Comparison of ENCODE assay signal across 25 mouse cellular contexts in genomic region chr7:133762696-133763095, GRCm38 (mm10). TPM values are rescaled to one million over a fixed set of nuclear protein-coding genes. Genes with fewer than 3 reads are reported as not detected.
DNase-seq lines count a peak whose midpoint lies in the region; ATAC-seq and TF ChIP-seq lines count a peak whose summit lies in the region.
"Had no signal": no experiment of that assay in that cellular context is flagged by ENCODE, and none has a peak within 500 bp of the region (broad histone marks: within the 10 kb centered on the region; RNA-seq: fewer than 3 reads in every experiment).

No protein-coding gene starts in this region.

- H3K36me3 ChIP-seq in liver, embryonic 13.5 days, result peaks cover 6% of the 10 kb centered on the region; the same call in 1 of the 2 replicates
- H3K36me3 ChIP-seq in liver, postnatal 0 days (replicated peaks; ENCODE audit: insufficient read depth, low read length), result no peaks in the 10 kb centered on the region; the same call in none of the 2 replicates
- H3K36me3 ChIP-seq in stomach, postnatal 0 days (ENCODE audit: control insufficient read depth, insufficient read depth, low read length), result no peaks in the 10 kb centered on the region
- H3K36me3 ChIP-seq: forebrain, embryonic 15.5 days; heart, embryonic 10.5 days had no signal

- H3K4me3 ChIP-seq in gastrocnemius, adult 2 months, result no peak overlapping the region
- no peak overlapping the region for H3K4me3 ChIP-seq in liver, embryonic 13.5 days (replicated peaks)
- H3K4me3 ChIP-seq in liver, postnatal 0 days (ENCODE audit: low read depth, low read length), result no peak overlapping the region
- H3K4me3 ChIP-seq in stomach, postnatal 0 days (ENCODE audit: low read depth, low read length), result no peak overlapping the region
- H3K4me3 ChIP-seq: forebrain, embryonic 15.5 days; heart, embryonic 10.5 days; heart, embryonic 13.5 days had no signal

- TF ChIP-seq CTCF in gastrocnemius, adult 2 months (IDR thresholded peaks at IDR 0.05), result no peak
- no peak for TF ChIP-seq CTCF in liver, postnatal 0 days (IDR thresholded peaks at IDR 0.05; ENCODE audit: low read depth)
- no peak for TF ChIP-seq CTCF in stomach, postnatal 0 days (IDR thresholded peaks at IDR 0.05; ENCODE audit: low read depth)

- no peaks in the 10 kb centered on the region for H3K27me3 ChIP-seq in liver, embryonic 13.5 days
- H3K27me3 ChIP-seq in liver, postnatal 0 days (ENCODE audit: insufficient read depth, low read length), result no peaks in the 10 kb centered on the region
- no peaks in the 10 kb centered on the region for H3K27me3 ChIP-seq in stomach, postnatal 0 days (ENCODE audit: control insufficient read depth, insufficient read depth, low read length)
- H3K27me3 ChIP-seq: forebrain, embryonic 15.5 days; heart, embryonic 13.5 days had no signal

- ATAC-seq in liver, embryonic 13.5 days (ENCODE audit: low read depth), result peak; percentile 20; the same call in 1 of the 2 replicates
- no peak for ATAC-seq in liver, postnatal 0 days
- peak; percentile 73 for ATAC-seq in stomach, postnatal 0 days (ENCODE audit: low FRiP score, low TSS enrichment)
- ATAC-seq: activated CD4-positive, CD25-positive, alpha-beta regulatory T cell, adult 4 months; CD4-positive, CD25-positive, alpha-beta regulatory T cell, adult 4 months; forebrain, embryonic 15.5 days; hindbrain, postnatal 0 days; inflammation-experienced regulatory T-cells, adult 6 months had no signal

- peak overlapping the region; percentile 67 for H3K27ac ChIP-seq in gastrocnemius, adult 2 months
- no peak overlapping the region for H3K27ac ChIP-seq in liver, embryonic 13.5 days
- no peak overlapping the region for H3K27ac ChIP-seq in liver, postnatal 0 days (ENCODE audit: low read depth)
- H3K27ac ChIP-seq in stomach, postnatal 0 days (replicated peaks), result no peak overlapping the region; the same call in none of the 2 replicates
- H3K27ac ChIP-seq: forebrain, embryonic 15.5 days; heart, embryonic 10.5 days; heart, embryonic 13.5 days; hindbrain, embryonic 14.5 days; hindbrain, postnatal 0 days had no signal

- intact Hi-C loops in gastrocnemius, adult 2 months (cut with DNase I), result no loop called here
- intact Hi-C loops in gastrocnemius, postnatal 36 days (cut with DNase I), result no loop called here

- no peaks in the 10 kb centered on the region for H3K9me3 ChIP-seq in liver, embryonic 13.5 days (replicated peaks)
- 0 out of 2 replicates have a peak, but pooled peaks cover 2% of the 10 kb centered on the region for H3K9me3 ChIP-seq in liver, postnatal 0 days (ENCODE audit: low read length)
- no peaks in the 10 kb centered on the region for H3K9me3 ChIP-seq in stomach, postnatal 0 days (ENCODE audit: control insufficient read depth, low read length)
- H3K9me3 ChIP-seq: forebrain, embryonic 15.5 days; heart, embryonic 10.5 days had no signal

- DNase-seq in gastrocnemius, adult 2 months, result no peak
- DNase-seq in gastrocnemius, postnatal 36 days, result no peak
- no peak for DNase-seq in liver, embryonic 13.5 days
- DNase-seq in liver, postnatal 0 days, result no peak
- DNase-seq in urinary bladder, postnatal 14 days (ENCODE audit: low spot score), result peak; percentile 23
- DNase-seq in urinary bladder, postnatal 4 days (ENCODE audit: low spot score in 2 of 2), result no peak
- no peak for DNase-seq in stomach, postnatal 0 days (ENCODE audit: low spot score)
- DNase-seq in cerebellum, adult 11 months, result no peak
- DNase-seq: adrenal gland, adult 8-10 months; adrenal gland, postnatal 25 days; cerebellum, adult 18-20 months; cerebellum, adult 9-10 months; cerebellum, postnatal 14 days; gastrocnemius, postnatal 10 days; heart, adult 18-20 months; heart, postnatal 14 days; heart, postnatal 4 days had no signal

- no peak overlapping the region for H3K9ac ChIP-seq in liver, embryonic 13.5 days
- H3K9ac ChIP-seq in liver, postnatal 0 days (replicated peaks), result no peak overlapping the region
- H3K9ac ChIP-seq in stomach, postnatal 0 days (ENCODE audit: low read length), result no peak overlapping the region
- H3K9ac ChIP-seq: forebrain, embryonic 15.5 days; heart, embryonic 13.5 days; hindbrain, embryonic 14.5 days had no signal

- no peak for TF ChIP-seq EP300 in liver, postnatal 0 days (IDR thresholded peaks at IDR 0.05; ENCODE audit: low read depth)
- no peak for TF ChIP-seq EP300 in stomach, postnatal 0 days (optimal IDR thresholded peaks at IDR 0.05)

- 65% methylated on average over 6 of the region's 6 CpGs for WGBS in liver, embryonic 13.5 days (ENCODE audit: insufficient replicate concordance)
- 83% methylated on average over 6 of the region's 6 CpGs for WGBS in liver, postnatal 0 days (ENCODE audit: insufficient replicate concordance)
- WGBS in stomach, postnatal 0 days, result 62% methylated on average over 6 of the region's 6 CpGs

- H3K4me2 ChIP-seq in liver, embryonic 13.5 days, result no peak overlapping the region
- H3K4me2 ChIP-seq in liver, postnatal 0 days (ENCODE audit: low read depth, low read length), result no peak overlapping the region
- no peak overlapping the region for H3K4me2 ChIP-seq in stomach, postnatal 0 days (replicated peaks; ENCODE audit: low read depth)
- H3K4me2 ChIP-seq: forebrain, embryonic 15.5 days; heart, embryonic 13.5 days; hindbrain, embryonic 14.5 days had no signal

- peaks cover 11% of the 10 kb centered on the region; the same call in 1 of the 2 replicates for H3K4me1 ChIP-seq in liver, embryonic 13.5 days (replicated peaks)
- no peaks in the 10 kb centered on the region for H3K4me1 ChIP-seq in liver, postnatal 0 days (ENCODE audit: insufficient read depth)
- H3K4me1 ChIP-seq in stomach, postnatal 0 days (replicated peaks; ENCODE audit: control insufficient read depth, insufficient read depth), result no peaks in the 10 kb centered on the region

RNA-seq across cellular contexts. Expression of gene Fank1, which starts 14.0 kb away (rescaled TPM):
- total RNA-seq in gastrocnemius, adult 2 months (2021), result not detected
- total RNA-seq in gastrocnemius, postnatal 36 days (2021), result not detected
- polyA plus RNA-seq in liver, embryonic 13.5 days (2015; fragmentation: Nextera tagmentation; extraction: Ambion mirVana), result not detected in 2 replicates
- polyA plus RNA-seq in liver, postnatal 0 days (2015; fragmentation: Nextera tagmentation; extraction: Ambion mirVana), result not detected in 2 replicates
- polyA plus RNA-seq in stomach, postnatal 0 days (2015; fragmentation: Nextera tagmentation; extraction: Ambion mirVana), result 0.34 and 0.50 TPM in 2 replicates
- total RNA-seq: heart, adult 18-20 months; heart, postnatal 4 days had no signal
- polyA plus RNA-seq: activated CD4-positive, CD25-positive, alpha-beta regulatory T cell, adult 4 months; CD4-positive, CD25-positive, alpha-beta regulatory T cell, adult 4 months; heart, embryonic 13.5 days; inflammation-experienced regulatory T-cells, adult 6 months had no signal

RNA-seq across cellular contexts. Expression of gene Dhx32, which starts 19.8 kb away (rescaled TPM):
- 10 to 100 TPM; 33.7 to 50.1 TPM for total RNA-seq in gastrocnemius, adult 2 months (2021)
- total RNA-seq in gastrocnemius, postnatal 36 days (2021), result 10 to 100 TPM; 28.9 to 30.6 TPM
- 13.1 and 15.4 TPM in 2 replicates for polyA plus RNA-seq in liver, embryonic 13.5 days (2015; fragmentation: Nextera tagmentation; extraction: Ambion mirVana)
- 5.2 and 5.5 TPM in 2 replicates for polyA plus RNA-seq in liver, postnatal 0 days (2015; fragmentation: Nextera tagmentation; extraction: Ambion mirVana)
- 57.6 and 59.8 TPM in 2 replicates for polyA plus RNA-seq in stomach, postnatal 0 days (2015; fragmentation: Nextera tagmentation; extraction: Ambion mirVana)

RNA-seq across cellular contexts. Expression of gene Uros, which starts 52.8 kb away (rescaled TPM):
- total RNA-seq in gastrocnemius, adult 2 months (2021), result 10 to 100 TPM; 14.2 to 17.0 TPM
- total RNA-seq in gastrocnemius, postnatal 36 days (2021), result 10 to 100 TPM; 14.3 to 15.7 TPM
- 184 and 196 TPM in 2 replicates for polyA plus RNA-seq in liver, embryonic 13.5 days (2015; fragmentation: Nextera tagmentation; extraction: Ambion mirVana)
- 51.9 and 56.1 TPM in 2 replicates for polyA plus RNA-seq in liver, postnatal 0 days (2015; fragmentation: Nextera tagmentation; extraction: Ambion mirVana)
- polyA plus RNA-seq in stomach, postnatal 0 days (2015; fragmentation: Nextera tagmentation; extraction: Ambion mirVana), result 13.3 and 13.9 TPM in 2 replicates

RNA-seq across cellular contexts. Expression of gene Bccip, which starts 53.6 kb away (rescaled TPM):
- total RNA-seq in gastrocnemius, adult 2 months (2021), result 10 to 100 TPM; 80.2 to 81.9 TPM
- total RNA-seq in gastrocnemius, postnatal 36 days (2021), result 10 to 100 TPM; 63.9 to 73.9 TPM
- polyA plus RNA-seq in liver, embryonic 13.5 days (2015; fragmentation: Nextera tagmentation; extraction: Ambion mirVana), result 121 and 142 TPM in 2 replicates
- 68.7 and 70.3 TPM in 2 replicates for polyA plus RNA-seq in liver, postnatal 0 days (2015; fragmentation: Nextera tagmentation; extraction: Ambion mirVana)
- polyA plus RNA-seq in stomach, postnatal 0 days (2015; fragmentation: Nextera tagmentation; extraction: Ambion mirVana), result 100 and 105 TPM in 2 replicates
